Mouse (Mus musculus): ENCODE results near the gene Ap2a1. TPM values are rescaled to one million over a fixed set of nuclear protein-coding genes. Genes with fewer than 3 reads are reported as not detected.

Gene Ap2a1
- polyA plus RNA-seq, 1 experiment from 2014 or later: 77.3 TPM

DNA sequence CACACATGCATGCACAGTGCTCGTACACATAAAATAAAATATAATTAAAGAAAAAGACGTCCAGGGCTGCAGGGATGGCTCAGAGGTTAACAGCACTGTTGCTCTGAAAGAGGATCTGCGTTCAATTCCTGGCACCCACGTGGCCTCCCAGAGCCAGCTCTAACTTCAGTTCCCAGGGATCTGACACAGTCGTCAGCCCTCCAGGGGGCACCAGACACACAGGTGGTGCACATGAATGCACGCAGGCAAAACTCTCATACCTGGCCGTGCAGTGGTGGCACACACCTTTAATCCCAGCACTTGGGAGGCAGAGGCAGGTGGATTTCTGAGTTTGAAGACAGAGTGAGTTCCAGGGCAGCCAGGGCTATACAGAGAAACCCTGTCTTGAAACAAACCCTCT is 36.7 kb upstream of the Ap2a1 start:
- Histone ChIP-seq H3K4me3 (ENCODE audit: low read depth, low read length) (no peak overlapping the region), H3K4me2 (no peak overlapping the region), H3K9ac (ENCODE audit: low read depth, low read length) (no peak overlapping the region), H3K4me1 (ENCODE audit: control insufficient read depth, insufficient read depth, low read length) (peaks cover 2% of the 10 kb centered on the region; the same call in 1 of the 2 replicates), H3K9me3 (replicated peaks; ENCODE audit: control insufficient read depth, low read length) (no peaks in the 10 kb centered on the region), H3K27ac (ENCODE audit: low read depth, low read length) (no peak overlapping the region), H3K36me3 (ENCODE audit: control insufficient read depth, insufficient read depth, low read length) (peaks cover 7% of the 10 kb centered on the region), H3K27me3 (ENCODE audit: control insufficient read depth, insufficient read depth, low read length) (no peaks in the 10 kb centered on the region)
- no peak for ATAC-seq (replicated peaks; ENCODE audit: insufficient number of reproducible peaks, low FRiP score, low TSS enrichment)
- WGBS (ENCODE audit: insufficient replicate concordance): 72% methylated on average over 7 of the region's 7 CpGs

- H3K4me3 ChIP-seq (ENCODE audit: low read depth, low read length): no peak overlapping the region
- no peaks in the 10 kb centered on the region for H3K27me3 ChIP-seq (ENCODE audit: control insufficient read depth, insufficient read depth, low read length)
- no peak for ATAC-seq (replicated peaks; ENCODE audit: insufficient number of reproducible peaks, low FRiP score, low TSS enrichment)
- H3K4me2 ChIP-seq: no peak overlapping the region
- H3K9ac ChIP-seq (ENCODE audit: low read depth, low read length): no peak overlapping the region
- 89% methylated on average over 13 of the region's 13 CpGs for WGBS (ENCODE audit: insufficient replicate concordance)
- H3K36me3 ChIP-seq (ENCODE audit: control insufficient read depth, insufficient read depth, low read length): peaks cover 7% of the 10 kb centered on the region
- H3K4me1 ChIP-seq (ENCODE audit: control insufficient read depth, insufficient read depth, low read length): no peaks in the 10 kb centered on the region
- no peak overlapping the region for H3K27ac ChIP-seq (ENCODE audit: low read depth, low read length)
- no peaks in the 10 kb centered on the region for H3K9me3 ChIP-seq (replicated peaks; ENCODE audit: control insufficient read depth, low read length)
These were observed 35.7 kb upstream of the Ap2a1 start for GRCm38 (mm10) chr7:44964990-44965389.

DNA sequence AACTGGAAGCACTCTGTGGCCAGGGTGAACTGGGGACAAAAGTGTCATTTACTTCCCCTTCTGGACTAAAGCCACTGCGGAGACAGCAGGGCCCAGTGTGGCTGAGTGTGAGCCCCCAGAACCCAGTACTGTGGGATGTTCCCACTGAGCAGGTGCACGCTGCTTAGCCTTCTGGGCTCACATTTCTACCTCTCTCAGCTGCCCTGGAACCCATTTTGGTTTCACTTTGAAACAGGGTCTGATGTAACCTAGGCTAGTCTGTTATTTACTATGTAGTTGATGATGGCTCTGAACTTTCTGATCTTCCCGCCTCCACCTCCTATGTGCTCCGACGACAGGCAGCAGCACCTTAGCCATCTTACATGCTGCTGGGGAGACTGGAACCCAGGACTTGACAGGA is 33.5 kb upstream of the Ap2a1 start:
- Histone ChIP-seq H3K4me1 (ENCODE audit: control insufficient read depth, insufficient read depth, low read length) (no peaks in the 10 kb centered on the region), H3K27me3 (ENCODE audit: control insufficient read depth, insufficient read depth, low read length) (no peaks in the 10 kb centered on the region), H3K9me3 (replicated peaks; ENCODE audit: control insufficient read depth, low read length) (no peaks in the 10 kb centered on the region), H3K9ac (ENCODE audit: low read depth, low read length) (no peak overlapping the region), H3K4me3 (ENCODE audit: low read depth, low read length) (no peak overlapping the region), H3K27ac (ENCODE audit: low read depth, low read length) (no peak overlapping the region), H3K4me2 (no peak overlapping the region), H3K36me3 (ENCODE audit: control insufficient read depth, insufficient read depth, low read length) (peaks cover 7% of the 10 kb centered on the region)
- no peak for ATAC-seq (replicated peaks; ENCODE audit: insufficient number of reproducible peaks, low FRiP score, low TSS enrichment)
- WGBS (ENCODE audit: insufficient replicate concordance): 88% methylated on average over 5 of the region's 5 CpGs

- H3K4me1 ChIP-seq (ENCODE audit: control insufficient read depth, insufficient read depth, low read length): no peaks in the 10 kb centered on the region
- H3K4me2 ChIP-seq: no peak overlapping the region
- H3K27me3 ChIP-seq (ENCODE audit: control insufficient read depth, insufficient read depth, low read length): no peaks in the 10 kb centered on the region
- 73% methylated on average over 8 of the region's 8 CpGs for WGBS (ENCODE audit: insufficient replicate concordance)
- ATAC-seq (replicated peaks; ENCODE audit: insufficient number of reproducible peaks, low FRiP score, low TSS enrichment): no peak
- H3K27ac ChIP-seq (ENCODE audit: low read depth, low read length): no peak overlapping the region
- no peak overlapping the region for H3K4me3 ChIP-seq (ENCODE audit: low read depth, low read length)
- peaks cover 7% of the 10 kb centered on the region for H3K36me3 ChIP-seq (ENCODE audit: control insufficient read depth, insufficient read depth, low read length)
- no peak overlapping the region for H3K9ac ChIP-seq (ENCODE audit: low read depth, low read length)
- no peaks in the 10 kb centered on the region for H3K9me3 ChIP-seq (replicated peaks; ENCODE audit: control insufficient read depth, low read length)
These were observed 33.0 kb upstream of the Ap2a1 start for GRCm38 (mm10) chr7:44962337-44962736.

DNA sequence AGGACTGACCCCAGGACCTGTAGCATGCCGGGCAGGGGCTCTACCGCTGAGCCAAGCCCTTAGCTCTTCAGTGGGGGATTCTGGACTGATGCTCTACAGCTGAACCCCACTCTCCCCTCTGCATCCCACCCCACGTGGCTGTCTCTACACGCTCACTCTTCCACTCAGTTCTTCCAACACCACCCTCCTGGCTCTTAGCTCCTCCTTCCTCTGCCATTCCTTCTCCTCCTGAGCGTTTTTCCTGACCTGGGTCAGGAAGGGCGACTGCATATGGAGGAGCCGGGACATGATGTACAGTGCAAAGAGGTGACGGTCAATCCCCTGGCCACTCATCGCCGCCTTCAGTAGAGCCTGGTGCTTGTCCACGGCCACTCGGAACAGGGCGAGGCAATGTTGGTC is 31.2 kb upstream of the Ap2a1 start:
- no peaks in the 10 kb centered on the region for H3K27me3 ChIP-seq (ENCODE audit: control insufficient read depth, insufficient read depth, low read length)
- no peak overlapping the region for H3K27ac ChIP-seq (ENCODE audit: low read depth, low read length)
- ATAC-seq (replicated peaks; ENCODE audit: insufficient number of reproducible peaks, low FRiP score, low TSS enrichment): no peak
- peaks cover 7% of the 10 kb centered on the region; the same call in 1 of the 2 replicates for H3K36me3 ChIP-seq (ENCODE audit: control insufficient read depth, insufficient read depth, low read length)
- no peak overlapping the region for H3K9ac ChIP-seq (ENCODE audit: low read depth, low read length)
- WGBS (ENCODE audit: insufficient replicate concordance): 84% methylated on average over 13 of the region's 13 CpGs
- H3K4me3 ChIP-seq (ENCODE audit: low read depth, low read length): no peak overlapping the region
- H3K4me2 ChIP-seq: no peak overlapping the region
- H3K4me1 ChIP-seq (ENCODE audit: control insufficient read depth, insufficient read depth, low read length): no peaks in the 10 kb centered on the region
- no peaks in the 10 kb centered on the region for H3K9me3 ChIP-seq (replicated peaks; ENCODE audit: control insufficient read depth, low read length)

- WGBS (ENCODE audit: insufficient replicate concordance): 87% methylated on average over 10 of the region's 10 CpGs
- Histone ChIP-seq H3K9ac (ENCODE audit: low read depth, low read length) (no peak overlapping the region), H3K27me3 (ENCODE audit: control insufficient read depth, insufficient read depth, low read length) (no peaks in the 10 kb centered on the region), H3K4me1 (ENCODE audit: control insufficient read depth, insufficient read depth, low read length) (no peaks in the 10 kb centered on the region), H3K9me3 (replicated peaks; ENCODE audit: control insufficient read depth, low read length) (no peaks in the 10 kb centered on the region), H3K27ac (ENCODE audit: low read depth, low read length) (no peak overlapping the region), H3K4me3 (ENCODE audit: low read depth, low read length) (no peak overlapping the region), H3K4me2 (no peak overlapping the region), H3K36me3 (ENCODE audit: control insufficient read depth, insufficient read depth, low read length) (peaks cover 7% of the 10 kb centered on the region; the same call in 1 of the 2 replicates)
- ATAC-seq (replicated peaks; ENCODE audit: insufficient number of reproducible peaks, low FRiP score, low TSS enrichment): no peak
These were observed 30.7 kb upstream of the Ap2a1 start for GRCm38 (mm10) chr7:44959874-44960511.

GRCm38 (mm10) chr7:44959281-44959680 is 30.0 kb upstream of the Ap2a1 start:
- no peak for ATAC-seq (replicated peaks; ENCODE audit: insufficient number of reproducible peaks, low FRiP score, low TSS enrichment)
- H3K27me3 ChIP-seq (ENCODE audit: control insufficient read depth, insufficient read depth, low read length): no peaks in the 10 kb centered on the region
- 69% methylated on average over 7 of the region's 8 CpGs for WGBS (ENCODE audit: insufficient replicate concordance)

GRCm38 (mm10) chr7:44958208-44958607 is 28.9 kb upstream of the Ap2a1 start:
- no peak overlapping the region for H3K27ac ChIP-seq (ENCODE audit: low read depth, low read length)
- peaks cover 7% of the 10 kb centered on the region; the same call in 1 of the 2 replicates for H3K36me3 ChIP-seq (ENCODE audit: control insufficient read depth, insufficient read depth, low read length)
- H3K27me3 ChIP-seq (ENCODE audit: control insufficient read depth, insufficient read depth, low read length): no peaks in the 10 kb centered on the region
- no peak overlapping the region for H3K9ac ChIP-seq (ENCODE audit: low read depth, low read length)
- 47% methylated on average over 7 of the region's 7 CpGs for WGBS (ENCODE audit: insufficient replicate concordance)
- H3K4me1 ChIP-seq (ENCODE audit: control insufficient read depth, insufficient read depth, low read length): no peaks in the 10 kb centered on the region
- no peak overlapping the region for H3K4me3 ChIP-seq (ENCODE audit: low read depth, low read length)
- H3K9me3 ChIP-seq (replicated peaks; ENCODE audit: control insufficient read depth, low read length): no peaks in the 10 kb centered on the region
- ATAC-seq (replicated peaks; ENCODE audit: insufficient number of reproducible peaks, low FRiP score, low TSS enrichment): no peak
- H3K4me2 ChIP-seq: no peak overlapping the region

More at GRCm38 (mm10) chr7:44959281-44959680, 30.0 kb upstream of the Ap2a1 start:
- Histone ChIP-seq H3K27ac (ENCODE audit: low read depth, low read length) (no peak overlapping the region), H3K4me2 (no peak overlapping the region), H3K9ac (ENCODE audit: low read depth, low read length) (no peak overlapping the region), H3K4me3 (ENCODE audit: low read depth, low read length) (no peak overlapping the region), H3K36me3 (ENCODE audit: control insufficient read depth, insufficient read depth, low read length) (peaks cover 7% of the 10 kb centered on the region; the same call in 1 of the 2 replicates), H3K4me1 (ENCODE audit: control insufficient read depth, insufficient read depth, low read length) (no peaks in the 10 kb centered on the region), H3K9me3 (replicated peaks; ENCODE audit: control insufficient read depth, low read length) (no peaks in the 10 kb centered on the region)

Measured in heart, embryonic 11.5 days (tissue).